Mouse (Mus musculus): ENCODE measurements at regions not wholly inside any gene's neighbourhood (a gene's known extent, or its start where the extent isn't known, plus 50 kb on each side); places are given as distances from the start of the nearest gene placed in this dataset.
"Not testable (repeated sequence)": the region's sequence is repeated elsewhere in the genome, so short reads cannot be mapped to it uniquely, and the experiment has no call there.

- ATAC-seq (ENCODE audit: low FRiP score): no peak
- WGBS: 85% methylated on average over 8 of the region's 8 CpGs
- no peaks in the 10 kb centered on the region for H3K27me3 ChIP-seq (ENCODE audit: control insufficient read depth, insufficient read depth, low read length)
- no peaks in the 10 kb centered on the region for H3K36me3 ChIP-seq (ENCODE audit: control insufficient read depth, insufficient read depth, low read length)
- no peak for DNase-seq (ENCODE audit: low spot score, missing footprints)
- no peak overlapping the region for H3K27ac ChIP-seq (ENCODE audit: low read depth, low read length)
- H3K9ac ChIP-seq (ENCODE audit: low read length): no peak overlapping the region
- H3K4me1 ChIP-seq (ENCODE audit: control insufficient read depth, insufficient read depth, low read length): no peaks in the 10 kb centered on the region
- H3K9me3 ChIP-seq (ENCODE audit: control insufficient read depth, low read length): no peaks in the 10 kb centered on the region
- H3K4me3 ChIP-seq (ENCODE audit: low read depth, low read length): no peak overlapping the region
- no peak overlapping the region for H3K4me2 ChIP-seq
Observed at GRCm38 (mm10) chr13:98438206-98438605, 53.6 kb downstream of the Gm10320 start.

GRCm38 (mm10) chr13:98436961-98437360 lies 54.8 kb downstream of the Gm10320 start:
- 82% methylated on average over 8 of the region's 8 CpGs for WGBS
- ATAC-seq (ENCODE audit: low FRiP score) (no peak), DNase-seq (ENCODE audit: low spot score, missing footprints) (no peak)
- Histone ChIP-seq H3K27me3 (ENCODE audit: control insufficient read depth, insufficient read depth, low read length) (no peaks in the 10 kb centered on the region), H3K4me1 (ENCODE audit: control insufficient read depth, insufficient read depth, low read length) (no peaks in the 10 kb centered on the region), H3K36me3 (ENCODE audit: control insufficient read depth, insufficient read depth, low read length) (no peaks in the 10 kb centered on the region), H3K4me3 (ENCODE audit: low read depth, low read length) (no peak overlapping the region), H3K9me3 (ENCODE audit: control insufficient read depth, low read length) (no peaks in the 10 kb centered on the region), H3K4me2 (no peak overlapping the region), H3K9ac (ENCODE audit: low read length) (no peak overlapping the region), H3K27ac (ENCODE audit: low read depth, low read length) (no peak overlapping the region)

- 93% methylated on average over 8 of the region's 8 CpGs for WGBS
- Histone ChIP-seq H3K36me3 (ENCODE audit: control insufficient read depth, insufficient read depth, low read length) (no peaks in the 10 kb centered on the region), H3K4me3 (ENCODE audit: low read depth, low read length) (no peak overlapping the region), H3K4me1 (ENCODE audit: control insufficient read depth, insufficient read depth, low read length) (no peaks in the 10 kb centered on the region), H3K9me3 (ENCODE audit: control insufficient read depth, low read length) (no peaks in the 10 kb centered on the region), H3K27ac (ENCODE audit: low read depth, low read length) (no peak overlapping the region), H3K9ac (ENCODE audit: low read length) (no peak overlapping the region), H3K27me3 (ENCODE audit: control insufficient read depth, insufficient read depth, low read length) (no peaks in the 10 kb centered on the region; the same call in 1 of the 2 replicates), H3K4me2 (no peak overlapping the region)
- ATAC-seq (ENCODE audit: low FRiP score) (no peak), DNase-seq (ENCODE audit: low spot score, missing footprints) (no peak)
Observed at GRCm38 (mm10) chr13:98435245-98435975, 56.4 kb downstream of the Gm10320 start.

- H3K4me3 ChIP-seq (ENCODE audit: low read depth, low read length): no peak overlapping the region
- H3K27ac ChIP-seq (ENCODE audit: low read depth, low read length): no peak overlapping the region
- ATAC-seq (ENCODE audit: low FRiP score) (no peak), DNase-seq (ENCODE audit: low spot score, missing footprints) (peak; percentile 89)
- H3K36me3 ChIP-seq (ENCODE audit: control insufficient read depth, insufficient read depth, low read length): no peaks in the 10 kb centered on the region
- H3K4me2 ChIP-seq: peak overlapping the region; percentile 8; the same call in 1 of the 2 replicates
- no peaks in the 10 kb centered on the region; the same call in 1 of the 2 replicates for H3K4me1 ChIP-seq (ENCODE audit: control insufficient read depth, insufficient read depth, low read length)
- no peaks in the 10 kb centered on the region for H3K9me3 ChIP-seq (ENCODE audit: control insufficient read depth, low read length)
- H3K9ac ChIP-seq (ENCODE audit: low read length): no peak overlapping the region
- WGBS: 28% methylated on average over 21 of the region's 21 CpGs
- peaks cover 15% of the 10 kb centered on the region; the same call in 1 of the 2 replicates for H3K27me3 ChIP-seq (ENCODE audit: control insufficient read depth, insufficient read depth, low read length)
Observed at GRCm38 (mm10) chr13:98429851-98430250, 62.0 kb downstream of the Gm10320 start.

GRCm38 (mm10) chr13:98427660-98428059 lies 64.1 kb downstream of the Gm10320 start:
- H3K9me3 ChIP-seq (ENCODE audit: control insufficient read depth, low read length); H3K4me3 ChIP-seq (ENCODE audit: low read depth, low read length); H3K4me1 ChIP-seq (ENCODE audit: control insufficient read depth, insufficient read depth, low read length); H3K27ac ChIP-seq (ENCODE audit: low read depth, low read length); H3K9ac ChIP-seq (ENCODE audit: low read length); DNase-seq (ENCODE audit: low spot score, missing footprints); H3K36me3 ChIP-seq (ENCODE audit: control insufficient read depth, insufficient read depth, low read length): not testable (repeated sequence)
- 11% methylated on average over 16 of the region's 16 CpGs for WGBS
- peak; percentile 67 for ATAC-seq (ENCODE audit: low FRiP score)
- Histone ChIP-seq H3K27me3 (ENCODE audit: control insufficient read depth, insufficient read depth, low read length) (peaks cover 15% of the 10 kb centered on the region; the same call in 1 of the 2 replicates), H3K4me2 (peak overlapping the region; percentile 27; the same call in 1 of the 2 replicates)

- DNase-seq (ENCODE audit: low spot score, missing footprints): no peak
- no peak overlapping the region for H3K4me2 ChIP-seq
- H3K4me1 ChIP-seq (ENCODE audit: control insufficient read depth, insufficient read depth, low read length): no peaks in the 10 kb centered on the region; the same call in 1 of the 2 replicates
- no peaks in the 10 kb centered on the region for H3K9me3 ChIP-seq (ENCODE audit: control insufficient read depth, low read length)
- 87% methylated on average over 7 of the region's 7 CpGs for WGBS
- ATAC-seq (ENCODE audit: low FRiP score): no peak
- no peak overlapping the region for H3K9ac ChIP-seq (ENCODE audit: low read length)
- no peak overlapping the region for H3K4me3 ChIP-seq (ENCODE audit: low read depth, low read length)
- no peaks in the 10 kb centered on the region for H3K36me3 ChIP-seq (ENCODE audit: control insufficient read depth, insufficient read depth, low read length)
- H3K27ac ChIP-seq (ENCODE audit: low read depth, low read length): no peak overlapping the region
- peaks cover 14% of the 10 kb centered on the region; the same call in 1 of the 2 replicates for H3K27me3 ChIP-seq (ENCODE audit: control insufficient read depth, insufficient read depth, low read length)
Observed at GRCm38 (mm10) chr13:98425026-98425425, 66.8 kb downstream of the Gm10320 start.

- Histone ChIP-seq H3K4me1 (ENCODE audit: control insufficient read depth, insufficient read depth, low read length) (no peaks in the 10 kb centered on the region; the same call in 1 of the 2 replicates), H3K4me2 (no peak overlapping the region), H3K27me3 (ENCODE audit: control insufficient read depth, insufficient read depth, low read length) (peaks cover 7% of the 10 kb centered on the region; the same call in 1 of the 2 replicates), H3K27ac (ENCODE audit: low read depth, low read length) (no peak overlapping the region), H3K9ac (ENCODE audit: low read length) (no peak overlapping the region), H3K9me3 (ENCODE audit: control insufficient read depth, low read length) (no peaks in the 10 kb centered on the region), H3K4me3 (ENCODE audit: low read depth, low read length) (no peak overlapping the region), H3K36me3 (ENCODE audit: control insufficient read depth, insufficient read depth, low read length) (no peaks in the 10 kb centered on the region)
- DNase-seq (ENCODE audit: low spot score, missing footprints) (no peak), ATAC-seq (ENCODE audit: low FRiP score) (no peak)
- 93% methylated on average over 12 of the region's 12 CpGs for WGBS
Observed at GRCm38 (mm10) chr13:98424000-98424399, 67.8 kb downstream of the Gm10320 start.

- Histone ChIP-seq H3K4me3 (ENCODE audit: low read depth, low read length) (no peak overlapping the region), H3K4me1 (ENCODE audit: control insufficient read depth, insufficient read depth, low read length) (no peaks in the 10 kb centered on the region), H3K36me3 (ENCODE audit: control insufficient read depth, insufficient read depth, low read length) (no peaks in the 10 kb centered on the region), H3K9ac (ENCODE audit: low read length) (no peak overlapping the region), H3K4me2 (no peak overlapping the region), H3K27ac (ENCODE audit: low read depth, low read length) (no peak overlapping the region), H3K9me3 (ENCODE audit: control insufficient read depth, low read length) (no peaks in the 10 kb centered on the region), H3K27me3 (ENCODE audit: control insufficient read depth, insufficient read depth, low read length) (no peaks in the 10 kb centered on the region)
- DNase-seq (ENCODE audit: low spot score, missing footprints) (no peak), ATAC-seq (ENCODE audit: low FRiP score) (no peak)
- WGBS: 82% methylated on average over 15 of the region's 15 CpGs
Observed at GRCm38 (mm10) chr13:98420419-98421043, 66.5 kb downstream of the Foxd1 start.

- Histone ChIP-seq H3K9me3 (ENCODE audit: control insufficient read depth, low read length) (no peaks in the 10 kb centered on the region), H3K4me1 (ENCODE audit: control insufficient read depth, insufficient read depth, low read length) (no peaks in the 10 kb centered on the region), H3K27me3 (ENCODE audit: control insufficient read depth, insufficient read depth, low read length) (no peaks in the 10 kb centered on the region), H3K9ac (ENCODE audit: low read length) (no peak overlapping the region), H3K4me3 (ENCODE audit: low read depth, low read length) (no peak overlapping the region), H3K4me2 (no peak overlapping the region), H3K27ac (ENCODE audit: low read depth, low read length) (no peak overlapping the region), H3K36me3 (ENCODE audit: control insufficient read depth, insufficient read depth, low read length) (no peaks in the 10 kb centered on the region)
- DNase-seq (ENCODE audit: low spot score, missing footprints) (no peak), ATAC-seq (ENCODE audit: low FRiP score) (no peak)
- WGBS: 94% methylated on average over 4 of the region's 4 CpGs
Observed at GRCm38 (mm10) chr13:98417736-98418135, 63.7 kb downstream of the Foxd1 start.
